Mouse (Mus musculus) midbrain, embryonic 12.5 days (tissue): ENCODE results near the gene Ncaph. TPM values are rescaled to one million over a fixed set of nuclear protein-coding genes. Genes with fewer than 3 reads are reported as not detected.
"Not testable (repeated sequence)": the region's sequence is repeated elsewhere in the genome, so short reads cannot be mapped to it uniquely, and the experiment has no call there.

Experiments
- ATAC-seq: fragments of 200-750 bp; cut with Nextera tagmentation; 2 replicates; pipeline ENCODE4 v1.8.0; 2017; ENCODE audit warnings: low read depth, moderate TSS enrichment, moderate library complexity; ENCODE audit not compliant: low FRiP score
- H3K27ac ChIP-seq: fragments of 300-500 bp; sonication (generic); replicated peaks from 2 replicates; pipeline ENCODE4 v1.5.1; 2016; ENCODE audit warnings: mild to moderate bottlenecking
- H3K27me3 ChIP-seq: fragments of 300-500 bp; sonication (generic); 2 replicates; pipeline ENCODE4 v1.6.1; 2016; ENCODE audit warnings: mild to moderate bottlenecking
- H3K36me3 ChIP-seq: fragments of 300-500 bp; sonication (generic); 2 replicates; pipeline ENCODE4 v1.6.1; 2016
- H3K4me1 ChIP-seq: fragments of 300-500 bp; sonication (generic); 2 replicates; pipeline ENCODE4 v1.6.1; 2016
- H3K4me2 ChIP-seq: fragments of 300-500 bp; sonication (generic); replicated peaks from 2 replicates; pipeline ENCODE4 v1.6.1; 2016; ENCODE audit warnings: mild to moderate bottlenecking, moderate library complexity
- H3K4me3 ChIP-seq: fragments of 300-500 bp; sonication (generic); 2 replicates; pipeline ENCODE4 v1.5.1; 2016; ENCODE audit warnings: mild to moderate bottlenecking
- H3K9ac ChIP-seq: fragments of 300-500 bp; sonication (generic); replicated peaks from 2 replicates; pipeline ENCODE4 v1.6.1; 2016; ENCODE audit warnings: mild to moderate bottlenecking, moderate library complexity
- H3K9me3 ChIP-seq: fragments of 300-500 bp; sonication (generic); 2 replicates; pipeline ENCODE4 v1.6.1; 2016; ENCODE audit warnings: mild to moderate bottlenecking
- WGBS: fragments of 180-500 bp; shearing (Covaris S2); methylation state at CpG from one replicate; pipeline ENCODE4 v1.1.7; 2016; 5-methylcytosine and 5-hydroxymethylcytosine counted together
- polyA plus RNA-seq: library from polyadenylated mRNA; unstranded; fragments of >200 nt; fragmentation: Nextera tagmentation; extraction: Ambion mirVana; gene quantifications from 2 replicates; pipeline ENCODE4 v1.2.1, GENCODE M21; 2016

The Ncaph gene
- polyA plus RNA-seq, 1 experiment from 2014 or later, result 78.7 TPM

- no peak overlapping the region for H3K27ac ChIP-seq
- 91% methylated on average over 4 of the region's 4 CpGs for WGBS
Observed at GRCm38 (mm10) chr2:127138449-127138848, 4.7 kb upstream of the Ncaph start.

GRCm38 (mm10) chr2:127137838-127138420 lies 4.2 kb upstream of the Ncaph start:
- Histone ChIP-seq H3K36me3 (peaks cover 19% of the 10 kb centered on the region), H3K9me3 (no peaks in the 10 kb centered on the region), H3K4me1 (peaks cover 33% of the 10 kb centered on the region), H3K4me2 (no peak overlapping the region), H3K27me3 (0 out of 2 replicates have a peak, but pooled peaks cover 4% of the 10 kb centered on the region), H3K4me3 (no peak overlapping the region), H3K27ac (no peak overlapping the region), H3K9ac (no peak overlapping the region)
- WGBS, result 89% methylated on average over 10 of the region's 10 CpGs
- ATAC-seq, result no peak

More at GRCm38 (mm10) chr2:127138449-127138848, 4.7 kb upstream of the Ncaph start:
- no peak for ATAC-seq
- Histone ChIP-seq H3K9me3 (no peaks in the 10 kb centered on the region), H3K36me3 (peaks cover 19% of the 10 kb centered on the region), H3K9ac (no peak overlapping the region), H3K4me2 (no peak overlapping the region), H3K4me3 (no peak overlapping the region), H3K27me3 (0 out of 2 replicates have a peak, but pooled peaks cover 4% of the 10 kb centered on the region), H3K4me1 (peaks cover 33% of the 10 kb centered on the region)

GRCm38 (mm10) chr2:127136979-127137378 lies 3.2 kb upstream of the Ncaph start:
- Histone ChIP-seq H3K4me1 (peaks cover 33% of the 10 kb centered on the region), H3K27me3 (no peaks in the 10 kb centered on the region), H3K36me3 (peaks cover 19% of the 10 kb centered on the region), H3K4me3 (no peak overlapping the region), H3K9me3 (no peaks in the 10 kb centered on the region), H3K4me2 (no peak overlapping the region), H3K27ac (peak overlapping the region; percentile 55), H3K9ac (no peak overlapping the region)
- ATAC-seq, result peak; percentile 72
- 25% methylated on average over 5 of the region's 5 CpGs for WGBS

DNA sequence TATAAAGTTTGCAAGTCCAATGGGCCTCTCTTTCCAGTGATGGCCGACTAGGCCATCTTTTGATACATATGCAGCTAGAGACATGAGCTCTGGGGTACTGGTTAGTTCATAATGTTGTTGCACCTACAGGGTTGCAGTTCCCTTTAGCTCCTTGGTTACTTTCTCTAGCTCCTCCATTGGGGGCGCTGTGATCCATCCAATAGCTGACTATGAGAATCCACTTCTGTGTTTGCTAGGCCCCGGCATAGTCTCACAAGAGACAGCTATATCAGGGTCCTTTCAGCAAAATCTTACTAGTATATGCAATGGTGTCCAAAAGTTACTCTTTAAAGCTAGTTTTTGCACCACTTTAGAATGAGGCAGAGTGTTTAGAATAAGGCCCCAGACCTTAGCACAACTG lies 1.5 kb upstream of the Ncaph start:
- 48% methylated on average over 3 of the region's 3 CpGs for WGBS
- H3K4me1 ChIP-seq, result peaks cover 33% of the 10 kb centered on the region

DNA sequence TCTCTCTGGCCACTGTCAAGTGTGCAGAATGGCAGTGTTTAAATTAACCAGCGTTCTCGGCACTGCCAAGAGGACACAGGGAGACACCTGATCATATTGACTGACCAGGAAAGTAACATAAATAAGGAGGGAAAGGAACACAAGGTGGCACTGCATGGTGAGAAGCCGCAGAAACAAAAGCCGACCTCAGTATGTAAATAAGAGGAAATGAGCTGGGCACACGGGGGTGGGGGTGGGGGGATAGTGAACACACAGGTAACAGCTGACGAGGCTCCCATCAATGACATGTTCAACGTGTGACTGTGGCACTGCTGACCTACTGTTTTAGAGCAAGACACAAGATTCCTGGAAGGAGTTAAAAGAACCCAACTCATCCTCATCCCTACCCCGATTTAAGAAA lies 2.4 kb downstream of the Ncaph start:
- Histone ChIP-seq H3K36me3 (peaks cover 12% of the 10 kb centered on the region), H3K27me3 (no peaks in the 10 kb centered on the region), H3K4me1 (peaks cover 22% of the 10 kb centered on the region), H3K4me2 (no peak overlapping the region), H3K27ac (no peak overlapping the region), H3K9me3 (no peaks in the 10 kb centered on the region), H3K4me3 (no peak overlapping the region), H3K9ac (no peak overlapping the region)
- no peak for ATAC-seq
- 83% methylated on average over 8 of the region's 8 CpGs for WGBS

More for the DNA sequence above, 1.5 kb upstream of the Ncaph start:
- not testable (repeated sequence) for ATAC-seq, H3K4me3 ChIP-seq, H3K27me3 ChIP-seq, H3K4me2 ChIP-seq, H3K36me3 ChIP-seq, H3K9me3 ChIP-seq, H3K9ac ChIP-seq, H3K27ac ChIP-seq

GRCm38 (mm10) chr2:127128926-127129325 lies 4.8 kb downstream of the Ncaph start:
- Histone ChIP-seq H3K36me3 (peaks cover 36% of the 10 kb centered on the region), H3K27me3 (no peaks in the 10 kb centered on the region), H3K4me2 (no peak overlapping the region), H3K9me3 (no peaks in the 10 kb centered on the region), H3K4me3 (no peak overlapping the region), H3K4me1 (peaks cover 18% of the 10 kb centered on the region), H3K27ac (no peak overlapping the region), H3K9ac (no peak overlapping the region)
- 82% methylated on average over 5 of the region's 5 CpGs for WGBS
- no peak for ATAC-seq

- WGBS, result 87% methylated on average over 8 of the region's 8 CpGs
- ATAC-seq, result no peak
- Histone ChIP-seq H3K4me1 (no peaks in the 10 kb centered on the region), H3K4me3 (no peak overlapping the region), H3K9me3 (no peaks in the 10 kb centered on the region), H3K27ac (no peak overlapping the region), H3K27me3 (no peaks in the 10 kb centered on the region), H3K36me3 (peaks cover 88% of the 10 kb centered on the region), H3K9ac (no peak overlapping the region), H3K4me2 (no peak overlapping the region)
Observed at GRCm38 (mm10) chr2:127121591-127122235, 12.0 kb downstream of the Ncaph start.

- Histone ChIP-seq H3K4me3 (no peak overlapping the region), H3K27ac (no peak overlapping the region), H3K27me3 (no peaks in the 10 kb centered on the region), H3K36me3 (peaks cover 88% of the 10 kb centered on the region), H3K9me3 (no peaks in the 10 kb centered on the region), H3K4me1 (no peaks in the 10 kb centered on the region), H3K4me2 (no peak overlapping the region), H3K9ac (no peak overlapping the region)
- WGBS, result 95% methylated on average over 4 of the region's 4 CpGs
- ATAC-seq, result no peak
Observed at GRCm38 (mm10) chr2:127108986-127109385, 24.8 kb downstream of the Ncaph start.

- ATAC-seq, result no peak
- Histone ChIP-seq H3K27me3 (no peaks in the 10 kb centered on the region), H3K36me3 (0 out of 2 replicates have a peak, but pooled peaks cover under 1% of the 10 kb centered on the region), H3K9me3 (no peaks in the 10 kb centered on the region), H3K4me1 (no peaks in the 10 kb centered on the region), H3K4me3 (no peak overlapping the region), H3K27ac (no peak overlapping the region), H3K9ac (no peak overlapping the region), H3K4me2 (no peak overlapping the region)
- WGBS, result 77% methylated on average over 8 of the region's 8 CpGs
Observed at GRCm38 (mm10) chr2:127092000-127092399, 41.8 kb downstream of the Ncaph start.

DNA sequence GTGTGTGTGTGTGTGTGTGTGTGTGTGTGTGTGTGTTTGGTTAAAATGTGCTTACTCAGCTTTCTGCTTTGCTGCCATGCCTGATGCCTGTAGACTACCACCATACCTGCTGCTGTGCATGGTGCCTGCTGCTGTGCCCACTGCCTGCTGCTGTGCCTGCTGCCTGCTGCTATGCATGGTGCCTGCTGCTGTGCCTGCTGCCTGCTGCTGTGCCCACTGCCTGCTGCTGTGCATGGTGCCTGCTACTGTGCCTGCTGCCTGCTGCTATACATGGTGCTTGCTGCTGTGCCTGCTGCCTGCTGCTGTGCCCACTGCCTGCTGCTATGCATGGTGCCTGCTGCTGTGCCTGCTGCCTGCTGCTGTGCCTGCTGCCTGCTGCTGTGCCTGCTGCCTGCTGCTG lies 43.6 kb downstream of the Ncaph start:
- not testable (repeated sequence) for H3K27ac ChIP-seq, H3K36me3 ChIP-seq, H3K9ac ChIP-seq, H3K4me2 ChIP-seq, ATAC-seq, H3K27me3 ChIP-seq, H3K4me3 ChIP-seq, H3K4me1 ChIP-seq, H3K9me3 ChIP-seq

DNA sequence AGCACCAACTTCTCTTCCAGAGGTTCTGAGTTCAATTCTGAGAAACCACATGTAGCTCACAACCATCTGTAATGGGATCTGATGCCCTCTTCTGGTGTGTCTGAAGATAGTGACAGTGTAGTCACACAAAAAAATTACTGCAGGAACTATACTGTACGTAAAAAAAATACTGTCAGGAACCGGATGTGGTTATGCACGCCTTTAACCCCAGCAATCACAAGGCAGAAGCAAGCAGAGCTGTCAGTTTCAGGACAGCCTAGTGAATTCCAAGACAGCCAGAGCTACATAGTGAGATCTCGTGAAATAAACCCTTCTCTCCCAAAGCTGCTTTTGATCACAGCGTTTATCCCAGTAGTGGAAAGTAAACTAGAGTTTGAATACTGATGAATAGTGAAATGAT lies 47.5 kb downstream of the Ncaph start:
- no peak overlapping the region for H3K4me3 ChIP-seq
- no peak overlapping the region for H3K4me2 ChIP-seq
- H3K9ac ChIP-seq, result no peak overlapping the region
- 93% methylated on average over 5 of the region's 5 CpGs for WGBS
- H3K27me3 ChIP-seq, result no peaks in the 10 kb centered on the region
- H3K27ac ChIP-seq, result no peak overlapping the region
- 0 out of 2 replicates have a peak, but pooled peaks cover 3% of the 10 kb centered on the region for H3K36me3 ChIP-seq
- ATAC-seq, result no peak
- H3K4me1 ChIP-seq, result no peaks in the 10 kb centered on the region
- H3K9me3 ChIP-seq, result no peaks in the 10 kb centered on the region

GRCm38 (mm10) chr2:127080591-127081218 lies 53.0 kb downstream of the Ncaph start:
- Histone ChIP-seq H3K36me3 (no peaks in the 10 kb centered on the region), H3K4me1 (no peaks in the 10 kb centered on the region), H3K27ac (no peak overlapping the region), H3K4me3 (no peak overlapping the region), H3K9ac (no peak overlapping the region), H3K27me3 (no peaks in the 10 kb centered on the region), H3K4me2 (no peak overlapping the region), H3K9me3 (no peaks in the 10 kb centered on the region)
- WGBS, result 91% methylated on average over 11 of the region's 11 CpGs
- ATAC-seq, result no peak
